Mouse (Mus musculus): ENCODE data around the gene Pip4k2a.

- TF ChIP-seq CTCF (IDR thresholded peaks at IDR 0.05; ENCODE audit: extremely low read depth, insufficient read depth, insufficient read length, insufficient replicate concordance) (no peak), POLR2A (IDR thresholded peaks at IDR 0.05; ENCODE audit: low read depth, low read length) (no peak)
These were observed 43.5 kb downstream of the Pip4k2a start for GRCm38 (mm10) chr2:18954422-18954821.
